Mouse (Mus musculus): ENCODE data around the gene Kcnmb2.

Gene Kcnmb2

DNA sequence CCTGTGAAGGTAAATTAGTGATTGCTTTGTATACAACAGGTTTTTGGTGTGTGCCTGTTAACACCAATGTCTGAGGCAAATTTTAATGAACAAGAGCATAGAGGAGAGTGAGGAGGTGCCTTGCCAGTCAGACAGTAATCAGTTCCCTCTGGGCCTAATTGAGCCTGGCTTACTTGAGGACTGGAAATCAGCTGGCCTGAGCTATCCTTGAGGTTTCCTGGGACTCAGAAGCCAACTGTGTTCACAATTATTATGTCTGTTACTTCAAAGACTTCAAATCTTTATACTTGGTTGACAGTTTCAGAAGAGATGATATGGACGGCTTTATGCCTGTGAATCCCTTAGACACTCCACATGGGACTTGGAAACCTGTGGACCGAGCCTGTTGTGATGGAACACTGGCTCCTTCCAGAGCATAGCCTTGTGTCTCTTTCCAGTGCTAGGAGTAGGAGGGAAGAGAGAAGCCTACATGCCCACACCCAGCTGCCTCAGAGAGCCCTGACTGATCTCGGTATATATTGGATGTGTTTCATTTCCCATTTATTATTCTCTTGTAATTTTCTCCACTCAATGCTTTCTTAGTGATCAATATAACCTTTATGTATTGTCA lies 230.2 kb downstream of the Kcnmb2 start:
- in situ Hi-C loops (cut with MboI, MseI): no loop called here

DNA sequence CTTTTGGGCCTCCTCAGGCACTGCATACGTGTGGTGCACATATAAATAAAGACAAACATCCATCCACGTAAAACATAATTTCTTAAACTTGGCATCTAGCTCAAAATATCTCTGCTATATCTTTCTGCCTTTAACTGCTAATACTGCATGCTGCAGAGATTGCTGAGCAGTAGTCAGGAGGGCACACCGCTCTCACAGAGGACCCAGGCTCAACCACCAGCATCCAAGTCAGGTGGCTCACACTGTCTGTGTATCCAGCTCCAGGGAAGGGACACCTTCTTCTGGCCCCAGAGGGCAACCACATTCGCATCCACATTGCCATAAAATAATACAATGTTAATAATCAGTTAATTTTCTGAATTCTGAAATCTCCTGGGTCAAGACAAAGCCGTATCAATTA lies 241.9 kb downstream of the Kcnmb2 start:
- in situ Hi-C loops (cut with MboI, MseI): no loop called here

DNA sequence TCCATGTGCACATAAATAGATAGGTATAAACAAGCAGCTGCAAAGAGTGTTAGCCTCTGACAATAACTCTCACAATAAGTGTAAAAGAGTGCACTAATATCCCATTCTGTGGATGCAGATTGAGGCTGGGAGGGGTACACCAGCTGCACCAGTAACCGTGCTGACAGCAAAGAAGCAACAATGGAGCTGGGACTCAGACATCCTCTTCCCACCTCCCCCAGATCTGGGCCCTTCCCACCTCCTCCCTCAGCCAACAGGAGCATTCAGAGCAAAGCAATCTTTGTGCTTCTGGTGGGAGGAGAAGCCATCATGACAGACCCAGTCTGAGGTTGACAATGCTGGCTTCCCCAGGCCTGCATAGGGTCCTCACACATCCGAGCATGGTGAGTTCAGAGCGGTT lies 242.3 kb downstream of the Kcnmb2 start:
- in situ Hi-C loops (cut with MboI, MseI): no loop called here

DNA sequence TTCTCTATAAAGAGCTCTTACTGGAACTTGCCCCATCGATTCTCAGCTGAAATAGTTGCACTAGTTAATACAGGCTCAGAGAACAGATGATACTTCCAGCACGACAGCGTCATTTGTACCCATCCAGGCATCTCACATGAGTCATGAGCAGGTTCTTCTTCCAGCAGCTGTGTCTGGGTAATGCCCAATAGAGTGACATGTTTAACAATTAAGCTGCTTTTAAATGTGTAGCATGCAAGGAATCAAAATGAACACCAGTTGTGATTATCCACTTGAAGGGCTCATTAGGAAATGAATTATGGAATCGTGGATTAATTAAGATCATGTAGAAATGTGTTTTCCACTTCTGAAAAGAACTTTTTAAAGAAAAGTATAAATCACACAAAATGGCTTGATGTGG lies 245.4 kb downstream of the Kcnmb2 start:
- in situ Hi-C loops (cut with MboI, MseI): no loop called here

DNA sequence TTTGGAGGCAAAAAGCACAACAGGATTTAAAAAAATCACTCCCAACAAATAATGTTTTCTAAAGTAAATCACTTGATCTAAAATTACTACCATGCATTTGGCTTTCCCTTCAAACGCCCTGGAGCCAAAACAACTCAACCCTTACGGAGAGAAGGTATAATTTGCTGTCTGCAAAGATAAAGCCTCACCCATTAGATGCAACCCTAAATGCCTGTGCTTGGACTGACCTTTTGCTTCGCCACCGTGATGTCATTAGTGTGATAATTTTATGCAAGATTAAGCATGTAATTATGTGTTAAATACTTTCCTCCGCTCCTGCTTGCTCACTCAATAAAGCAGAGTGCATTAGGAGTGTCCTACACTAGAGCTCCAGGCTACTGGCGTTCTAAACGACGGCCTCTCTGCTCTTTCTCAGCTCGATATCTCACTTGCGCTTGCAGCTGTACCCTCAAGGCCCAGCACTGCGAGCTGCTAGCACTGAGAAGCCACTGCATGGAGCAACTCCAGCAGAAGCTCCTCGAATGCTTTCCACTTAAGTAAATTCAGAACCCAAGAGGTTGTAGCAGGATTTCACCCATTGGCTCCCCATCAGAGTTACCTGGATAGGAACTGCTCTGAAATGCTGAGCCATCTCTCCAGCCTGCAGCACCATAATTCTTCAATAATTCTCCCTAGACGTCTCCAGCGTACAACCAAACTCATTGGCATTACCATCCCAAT lies 247.7 kb downstream of the Kcnmb2 start:
- in situ Hi-C loops (cut with MboI, MseI): no loop called here

DNA sequence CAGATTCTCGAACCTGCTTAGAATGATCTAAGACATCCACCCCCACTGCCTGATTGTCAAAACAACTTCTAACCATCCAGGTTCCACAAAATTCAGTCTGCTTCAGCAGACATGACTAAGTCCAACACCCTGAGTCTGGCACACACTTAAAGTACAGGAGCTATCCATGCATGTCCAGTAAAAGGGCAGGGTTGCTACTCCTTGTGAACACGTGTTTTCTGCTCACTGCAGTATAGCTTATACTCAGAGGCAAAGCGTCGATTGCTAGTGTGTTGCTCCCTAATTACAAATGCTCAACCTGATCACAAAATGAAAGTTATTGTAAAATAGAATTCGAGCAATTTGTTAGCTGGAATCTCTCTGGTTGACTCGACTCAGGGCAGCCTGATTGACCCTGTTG lies 278.2 kb downstream of the Kcnmb2 start:
- in situ Hi-C loops (cut with MboI, MseI): no loop called here

DNA sequence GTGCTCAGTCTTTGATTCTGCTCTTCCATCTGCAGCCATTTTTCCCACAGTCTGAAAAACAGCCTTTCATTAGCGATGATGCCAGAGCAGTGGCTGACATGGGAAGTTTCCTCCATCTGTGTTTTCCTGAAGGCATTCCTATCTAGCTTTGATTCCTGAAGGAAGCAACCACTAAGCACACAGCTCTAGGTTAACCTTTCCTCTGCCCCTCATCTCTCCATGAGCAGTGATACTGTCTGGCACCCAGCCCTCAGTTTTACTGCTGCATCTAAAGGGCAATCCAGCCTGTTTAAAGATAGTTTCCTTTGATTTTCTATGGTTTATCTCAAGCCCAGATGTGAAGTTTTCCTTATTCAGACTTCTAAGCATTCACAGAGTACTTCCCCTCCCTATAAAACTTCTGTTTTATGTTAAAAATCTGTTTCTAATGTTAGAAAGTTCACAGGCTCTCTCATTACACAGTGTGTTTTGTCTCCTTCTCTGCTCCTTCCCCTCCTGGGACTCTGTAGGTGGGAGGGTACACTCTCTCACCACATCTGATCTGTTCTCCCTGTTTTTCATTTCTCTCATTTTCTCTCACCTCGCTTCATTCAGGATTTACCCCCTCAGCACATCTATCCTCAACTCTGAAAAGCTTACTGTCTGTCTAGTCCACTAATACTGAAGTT lies 283.7 kb downstream of the Kcnmb2 start:
- in situ Hi-C loops (cut with MboI, MseI): no loop called here

DNA sequence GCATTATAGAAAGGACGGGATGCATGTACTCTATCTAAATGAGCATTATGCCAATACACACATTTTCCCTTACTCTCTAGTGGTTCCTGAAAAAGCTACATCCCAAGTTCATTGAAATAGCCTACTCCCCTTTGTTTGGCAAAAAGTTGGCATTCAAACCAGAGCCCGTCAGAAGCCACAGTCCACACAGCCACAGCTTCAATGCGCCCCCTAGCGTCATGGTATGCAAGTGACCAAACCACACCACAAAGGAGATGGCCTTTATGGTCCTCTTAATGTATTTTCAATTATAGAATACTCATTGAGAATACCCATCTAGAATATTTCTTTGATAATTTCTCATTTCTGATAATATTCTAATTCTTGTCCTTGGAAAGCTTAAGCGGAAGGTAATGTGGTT lies 286.2 kb downstream of the Kcnmb2 start:
- in situ Hi-C loops (cut with MboI, MseI): no loop called here

DNA sequence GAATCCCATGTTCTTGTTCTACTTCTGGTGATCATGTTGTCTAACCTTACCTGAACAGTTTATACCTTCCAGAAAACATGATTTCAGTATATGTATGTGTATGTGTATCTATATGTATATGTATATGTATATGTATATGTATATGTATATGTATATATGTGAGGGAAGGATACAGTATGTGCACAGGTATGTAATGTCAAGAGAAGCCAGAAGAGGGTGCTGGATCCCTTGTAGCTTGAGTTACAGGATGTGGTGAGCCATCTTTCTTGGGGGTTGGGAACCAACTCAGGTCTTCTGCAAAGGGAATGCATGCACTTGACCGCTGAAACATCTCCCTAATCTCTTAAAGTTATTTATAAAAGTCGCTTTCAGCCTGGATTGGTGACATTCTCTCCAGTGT lies 286.6 kb downstream of the Kcnmb2 start:
- in situ Hi-C loops (cut with MboI, MseI): no loop called here

DNA sequence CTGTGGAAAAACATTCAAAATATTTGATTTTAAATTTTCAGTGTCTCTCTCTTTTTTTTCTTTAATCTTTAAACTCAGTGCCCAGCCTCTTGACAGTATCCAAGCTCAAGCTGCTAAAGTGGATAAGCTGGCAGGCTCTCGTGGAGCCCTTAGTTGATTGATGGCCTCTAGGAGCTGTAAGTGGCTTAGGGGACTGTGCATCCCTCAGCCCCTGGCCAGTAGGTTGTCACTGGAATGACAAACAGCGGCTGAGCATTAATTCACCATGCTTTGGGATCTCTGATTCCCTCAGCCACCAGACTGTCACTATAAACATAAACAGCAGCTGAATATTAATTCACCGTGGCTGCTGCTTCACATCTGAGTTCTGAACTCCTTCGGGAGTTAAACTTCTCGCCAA lies 287.6 kb downstream of the Kcnmb2 start:
- in situ Hi-C loops (cut with MboI, MseI): no loop called here

DNA sequence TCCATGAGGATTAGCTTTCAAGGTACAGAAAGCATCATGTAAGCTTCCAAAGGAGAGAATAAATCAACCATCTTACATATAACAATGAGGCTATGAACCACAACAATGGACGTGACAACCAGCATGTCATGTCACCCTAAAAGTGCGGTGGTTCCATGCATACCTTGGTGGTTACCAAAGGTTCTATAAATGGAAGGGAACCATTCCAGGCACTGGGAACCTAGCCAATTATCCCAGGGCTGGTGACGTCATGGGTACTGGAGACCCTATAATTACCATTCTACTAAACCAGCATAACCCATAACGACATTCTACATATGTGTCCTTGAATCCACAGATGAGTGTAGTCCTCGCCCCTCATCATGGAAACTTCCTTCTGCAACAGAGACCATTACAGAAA lies 291.7 kb downstream of the Kcnmb2 start:
- in situ Hi-C loops (cut with MboI, MseI): no loop called here

DNA sequence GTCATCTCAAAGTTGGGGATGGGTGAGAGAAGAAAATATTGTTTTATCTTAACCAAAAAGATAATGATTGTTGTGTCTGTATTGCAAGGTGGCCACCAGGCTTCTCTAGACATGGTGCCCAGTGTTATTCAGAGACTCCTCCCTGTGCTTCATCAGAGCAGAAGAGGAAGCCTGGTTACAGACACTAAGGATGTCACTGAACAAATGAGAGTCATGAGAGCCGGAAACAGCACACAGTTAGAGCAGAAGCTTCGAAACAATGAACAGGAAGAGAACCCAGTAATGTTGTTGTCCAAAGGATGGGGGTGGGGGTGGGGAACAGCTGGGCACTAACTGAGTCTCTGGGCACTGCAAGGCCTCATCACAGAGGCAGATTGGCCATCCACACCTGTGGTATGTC lies 324.4 kb downstream of the Kcnmb2 start:
- in situ Hi-C loops (cut with MboI, MseI): no loop called here

DNA sequence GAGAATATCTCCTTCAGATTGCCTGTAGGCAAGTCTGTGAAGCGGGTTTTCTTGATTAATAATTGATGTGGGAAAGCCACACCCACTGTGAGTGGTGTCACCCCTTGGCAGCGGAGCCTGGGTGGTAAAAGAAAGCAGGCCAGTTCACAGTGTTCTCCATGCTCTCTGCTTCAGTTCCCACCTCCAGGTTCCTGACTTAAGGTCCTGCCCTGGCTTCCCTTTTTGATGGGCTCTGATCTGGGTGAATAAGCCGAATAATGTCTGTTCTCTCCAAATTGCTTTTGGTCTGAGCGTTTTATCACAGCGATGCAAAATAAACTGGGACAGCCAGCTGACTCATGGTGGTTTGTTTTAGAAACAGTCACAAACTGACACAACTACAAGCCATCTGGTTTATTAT lies 334.5 kb downstream of the Kcnmb2 start:
- in situ Hi-C loops (cut with MboI, MseI): no loop called here
